Mouse (Mus musculus): ENCODE data around the gene Wdr20. TPM values are rescaled to one million over a fixed set of nuclear protein-coding genes. Genes with fewer than 3 reads are reported as not detected.

Wdr20 gene
- polyA plus RNA-seq, 2 experiments, result 20.4 to 27.9 TPM

DNA sequence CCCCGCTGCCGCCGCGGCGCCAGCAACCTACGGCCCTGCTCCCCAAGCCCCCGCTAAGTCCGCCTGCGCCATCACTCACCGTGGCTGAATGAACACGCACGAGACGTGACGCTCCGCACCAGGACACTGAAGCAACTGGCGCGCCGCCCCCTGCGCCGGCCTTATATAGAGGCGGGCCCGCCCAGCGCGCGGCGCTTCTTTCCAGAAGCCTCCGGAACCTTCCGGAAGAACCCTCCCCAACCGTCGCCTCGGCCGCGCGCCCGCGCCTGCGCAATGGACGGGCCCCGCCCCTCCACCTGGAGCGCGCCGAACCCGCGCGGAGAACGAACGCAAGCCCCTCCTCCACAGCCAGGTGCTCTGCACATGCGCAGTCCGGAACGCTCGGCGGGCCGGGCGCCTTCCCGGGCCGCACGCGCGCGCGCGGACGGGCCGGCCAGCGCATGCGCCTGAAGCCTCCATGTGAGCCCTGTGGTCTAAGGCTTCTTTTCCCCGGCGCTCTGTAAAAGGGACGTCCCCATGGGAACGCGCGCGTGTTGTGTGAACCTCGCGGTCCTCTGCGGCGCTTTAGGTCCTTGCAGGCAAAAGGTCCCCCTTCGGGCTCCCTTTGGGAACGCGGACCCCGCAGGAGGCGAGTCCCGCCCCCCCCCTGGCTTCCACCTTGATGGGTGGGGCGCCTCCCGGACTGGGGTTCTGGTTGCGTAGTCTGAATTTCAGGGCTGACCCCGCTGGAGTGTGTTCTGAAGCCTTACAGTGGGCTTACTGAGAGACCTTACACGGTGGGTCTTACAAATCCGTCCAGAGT lies 41.4 kb upstream of the Wdr20 start:
- Histone ChIP-seq H3K36me3 (ENCODE audit: control insufficient read depth, insufficient read depth, low read length) (peaks cover 26% of the 10 kb centered on the region), H3K4me1 (ENCODE audit: control insufficient read depth, insufficient read depth, low read length) (peaks cover 11% of the 10 kb centered on the region; the same call in 1 of the 2 replicates), H3K9me3 (ENCODE audit: control insufficient read depth, low read length) (no peaks in the 10 kb centered on the region), H3K4me3 (replicated peaks; ENCODE audit: low read length) (peak overlapping the region; percentile 100), H3K27ac (replicated peaks; ENCODE audit: low read depth, low read length) (peak overlapping the region; percentile 90), H3K27me3 (ENCODE audit: control insufficient read depth, insufficient read depth, low read length) (no peaks in the 10 kb centered on the region), H3K9ac (ENCODE audit: low read depth, low read length, severe bottlenecking) (peak overlapping the region; percentile 96), H3K4me2 (replicated peaks; ENCODE audit: low read depth, low read length, severe bottlenecking) (peak overlapping the region; percentile 81)
- DNase-seq (ENCODE audit: low spot score) (peak; percentile 94), ATAC-seq (ENCODE audit: low FRiP score, low read depth) (peak; percentile 95)
- WGBS, result 3% methylated on average over 75 of the region's 89 CpGs
- TF ChIP-seq POLR2A (IDR thresholded peaks at IDR 0.05; ENCODE audit: borderline replicate concordance, extremely low read depth, insufficient read depth, insufficient read length), result peak; percentile 99

DNA sequence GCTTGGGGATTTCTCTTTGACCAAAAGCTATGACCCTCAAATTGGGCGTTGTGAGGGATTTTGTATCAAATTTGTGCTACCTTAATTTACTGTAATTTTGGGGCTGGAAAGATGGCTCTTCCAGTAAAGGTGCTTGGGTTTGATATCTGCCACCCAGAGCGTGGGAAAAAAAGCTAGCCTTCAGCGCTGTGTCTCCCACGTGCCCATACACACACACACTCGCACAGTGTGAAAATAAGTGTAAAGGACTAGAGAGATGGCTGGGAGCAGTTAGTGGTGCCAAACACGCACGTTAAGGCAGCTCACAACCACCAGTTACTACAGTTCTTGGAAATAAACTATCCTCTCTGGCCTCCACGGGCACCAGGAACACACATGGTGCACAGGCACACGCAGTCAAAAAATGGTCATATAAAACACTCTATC lies 40.8 kb upstream of the Wdr20 start:
- Histone ChIP-seq H3K27me3 (ENCODE audit: control insufficient read depth, insufficient read depth, low read length) (no peaks in the 10 kb centered on the region), H3K4me3 (replicated peaks; ENCODE audit: low read length) (peak overlapping the region; percentile 100), H3K4me1 (ENCODE audit: control insufficient read depth, insufficient read depth, low read length) (peaks cover 11% of the 10 kb centered on the region; the same call in 1 of the 2 replicates), H3K9me3 (ENCODE audit: control insufficient read depth, low read length) (no peaks in the 10 kb centered on the region), H3K9ac (ENCODE audit: low read depth, low read length, severe bottlenecking) (peak overlapping the region; percentile 77), H3K27ac (replicated peaks; ENCODE audit: low read depth, low read length) (peak overlapping the region; percentile 68; the same call in 1 of the 2 replicates), H3K36me3 (ENCODE audit: control insufficient read depth, insufficient read depth, low read length) (peaks cover 19% of the 10 kb centered on the region), H3K4me2 (replicated peaks; ENCODE audit: low read depth, low read length, severe bottlenecking) (peak overlapping the region; percentile 81)
- DNase-seq (ENCODE audit: low spot score), result no peak
- no peak for TF ChIP-seq POLR2A (IDR thresholded peaks at IDR 0.05; ENCODE audit: borderline replicate concordance, extremely low read depth, insufficient read depth, insufficient read length)
- no peak for ATAC-seq (ENCODE audit: low FRiP score, low read depth)
- 44% methylated on average over 9 of the region's 9 CpGs for WGBS

- WGBS, result 70% methylated on average over 5 of the region's 5 CpGs
- no peak for DNase-seq (ENCODE audit: low spot score)
- Histone ChIP-seq H3K27me3 (ENCODE audit: control insufficient read depth, insufficient read depth, low read length) (no peaks in the 10 kb centered on the region), H3K9ac (ENCODE audit: low read depth, low read length, severe bottlenecking) (no peak overlapping the region), H3K4me3 (replicated peaks; ENCODE audit: low read length) (no peak overlapping the region), H3K4me2 (replicated peaks; ENCODE audit: low read depth, low read length, severe bottlenecking) (no peak overlapping the region), H3K36me3 (ENCODE audit: control insufficient read depth, insufficient read depth, low read length) (peaks cover 19% of the 10 kb centered on the region), H3K9me3 (ENCODE audit: control insufficient read depth, low read length) (no peaks in the 10 kb centered on the region), H3K27ac (replicated peaks; ENCODE audit: low read depth, low read length) (no peak overlapping the region), H3K4me1 (ENCODE audit: control insufficient read depth, insufficient read depth, low read length) (peaks cover 11% of the 10 kb centered on the region; the same call in 1 of the 2 replicates)
- no peak for ATAC-seq (ENCODE audit: low FRiP score, low read depth)
- TF ChIP-seq POLR2A (IDR thresholded peaks at IDR 0.05; ENCODE audit: borderline replicate concordance, extremely low read depth, insufficient read depth, insufficient read length), result no peak
Observed at GRCm38 (mm10) chr12:110697457-110697856, 40.3 kb upstream of the Wdr20 start.

- no peaks in the 10 kb centered on the region for H3K9me3 ChIP-seq (ENCODE audit: control insufficient read depth, low read length)
- ATAC-seq (ENCODE audit: low FRiP score, low read depth), result no peak
- no peak for TF ChIP-seq POLR2A (IDR thresholded peaks at IDR 0.05; ENCODE audit: borderline replicate concordance, extremely low read depth, insufficient read depth, insufficient read length)
Observed at GRCm38 (mm10) chr12:110698080-110698479, 39.7 kb upstream of the Wdr20 start.

DNA sequence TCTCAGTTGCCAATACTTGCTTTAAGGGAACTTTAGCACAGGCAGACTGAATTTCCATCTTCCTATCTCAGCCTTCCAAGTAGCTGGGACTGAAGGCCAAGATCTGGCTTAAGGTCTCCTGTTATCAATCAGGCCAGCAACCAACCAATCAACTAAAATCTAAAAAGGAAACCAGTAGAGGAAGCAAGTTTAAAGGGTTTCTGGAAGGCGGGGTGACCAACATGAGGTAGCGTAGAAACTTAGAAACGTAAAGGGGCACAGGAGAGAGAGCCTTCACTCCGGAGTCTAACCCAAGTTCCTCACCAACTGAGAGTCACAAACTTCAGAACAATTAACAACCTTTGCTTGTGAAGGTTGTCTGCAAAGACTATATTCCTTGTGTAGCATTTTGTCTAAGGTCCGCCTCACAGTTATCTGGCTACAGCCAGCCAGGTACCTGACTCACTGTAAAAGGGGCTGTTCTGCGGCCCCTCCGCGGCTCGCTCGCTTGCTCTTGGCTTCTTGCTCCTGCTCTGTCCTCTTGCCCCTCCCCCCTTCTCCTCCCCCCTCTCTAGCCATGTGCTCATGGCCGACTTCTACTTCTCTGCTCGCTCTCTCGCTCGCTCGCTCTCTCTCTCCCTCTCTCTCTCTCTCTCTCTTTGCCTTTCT lies 39.1 kb upstream of the Wdr20 start:
- Histone ChIP-seq H3K27ac (replicated peaks; ENCODE audit: low read depth, low read length) (no peak overlapping the region), H3K4me2 (replicated peaks; ENCODE audit: low read depth, low read length, severe bottlenecking) (no peak overlapping the region), H3K4me1 (ENCODE audit: control insufficient read depth, insufficient read depth, low read length) (peaks cover 11% of the 10 kb centered on the region; the same call in 1 of the 2 replicates), H3K36me3 (ENCODE audit: control insufficient read depth, insufficient read depth, low read length) (peaks cover 11% of the 10 kb centered on the region), H3K4me3 (replicated peaks; ENCODE audit: low read length) (no peak overlapping the region), H3K27me3 (ENCODE audit: control insufficient read depth, insufficient read depth, low read length) (no peaks in the 10 kb centered on the region), H3K9me3 (ENCODE audit: control insufficient read depth, low read length) (no peaks in the 10 kb centered on the region), H3K9ac (ENCODE audit: low read depth, low read length, severe bottlenecking) (peak overlapping the region; percentile 34; the same call in 1 of the 2 replicates)
- ATAC-seq (ENCODE audit: low FRiP score, low read depth) (no peak), DNase-seq (ENCODE audit: low spot score) (no peak)
- 34% methylated on average over 15 of the region's 15 CpGs for WGBS
- no peak for TF ChIP-seq POLR2A (IDR thresholded peaks at IDR 0.05; ENCODE audit: borderline replicate concordance, extremely low read depth, insufficient read depth, insufficient read length)

More at GRCm38 (mm10) chr12:110698080-110698479, 39.7 kb upstream of the Wdr20 start:
- Histone ChIP-seq H3K4me1 (ENCODE audit: control insufficient read depth, insufficient read depth, low read length) (peaks cover 11% of the 10 kb centered on the region; the same call in 1 of the 2 replicates), H3K27me3 (ENCODE audit: control insufficient read depth, insufficient read depth, low read length) (no peaks in the 10 kb centered on the region), H3K4me2 (replicated peaks; ENCODE audit: low read depth, low read length, severe bottlenecking) (no peak overlapping the region), H3K36me3 (ENCODE audit: control insufficient read depth, insufficient read depth, low read length) (peaks cover 15% of the 10 kb centered on the region), H3K9ac (ENCODE audit: low read depth, low read length, severe bottlenecking) (no peak overlapping the region), H3K4me3 (replicated peaks; ENCODE audit: low read length) (no peak overlapping the region), H3K27ac (replicated peaks; ENCODE audit: low read depth, low read length) (no peak overlapping the region)
- DNase-seq (ENCODE audit: low spot score), result no peak
- whole genome bisulfite sequencing, result 89% methylated on average over 1 of the region's 1 CpGs

Data from limb, embryonic 14.5 days (tissue).